Mouse (Mus musculus) lung, postnatal 10 days (tissue): Measurements from ENCODE around the gene Fkbp5.
"Not testable (repeated sequence)": the region's sequence is repeated elsewhere in the genome, so short reads cannot be mapped to it uniquely, and the experiment has no call there.

ENCODE experiments used
- DNase-seq: peaks from one replicate; pipeline ENCODE4 v3.0.0; 2021

The Fkbp5 gene

DNA sequence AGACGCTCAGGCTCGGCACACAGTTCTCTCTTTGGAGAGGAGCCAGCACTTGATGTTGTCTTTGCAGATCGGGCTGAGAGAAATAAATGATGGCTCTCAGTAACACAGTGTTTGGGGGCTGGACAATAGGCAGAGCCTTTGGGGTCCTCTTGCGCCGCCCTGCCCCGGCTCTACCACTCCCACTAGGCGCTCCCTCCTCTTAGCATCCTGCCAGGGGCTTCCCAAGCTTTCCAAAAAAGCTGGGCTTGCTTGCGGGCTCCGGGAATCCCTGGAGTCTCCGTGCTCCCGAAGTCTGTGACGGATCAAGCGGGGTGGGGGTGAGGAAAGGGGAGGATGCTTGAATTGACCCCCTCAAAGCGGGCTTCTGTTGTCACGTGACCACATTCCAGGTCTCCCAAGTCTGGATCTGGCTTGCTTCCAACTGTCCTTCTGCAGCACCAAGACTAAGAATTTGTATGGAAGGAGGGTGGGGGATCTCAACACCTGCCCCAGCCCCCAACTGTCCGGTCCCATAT, at the start of gene Fkbp5:
TSS of gene Fkbp5 (minus strand) at position 87 of the 515 bp plus-strand sequence.
- peak; percentile 90 for DNase-seq

DNA sequence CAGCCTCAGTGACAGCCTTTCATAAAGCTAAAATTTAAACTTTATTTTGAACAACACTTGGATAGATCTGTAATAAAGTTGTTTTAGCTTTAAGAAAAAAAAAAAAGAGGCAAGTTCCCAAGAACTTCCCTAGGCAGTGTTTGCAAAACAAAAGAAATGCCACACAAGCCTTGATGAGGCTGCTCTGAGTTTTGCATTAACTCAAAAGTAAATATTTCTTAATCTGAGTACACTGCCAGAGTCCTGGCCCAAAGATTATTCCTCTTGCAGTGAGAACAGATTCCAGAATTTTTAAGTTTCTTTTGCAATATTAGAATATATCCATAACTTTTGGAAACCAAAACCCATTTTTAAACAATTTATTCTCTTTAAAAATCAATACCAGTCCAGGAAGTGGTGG, 47.9 kb upstream of the Fkbp5 start:
- no peak for DNase-seq

DNA sequence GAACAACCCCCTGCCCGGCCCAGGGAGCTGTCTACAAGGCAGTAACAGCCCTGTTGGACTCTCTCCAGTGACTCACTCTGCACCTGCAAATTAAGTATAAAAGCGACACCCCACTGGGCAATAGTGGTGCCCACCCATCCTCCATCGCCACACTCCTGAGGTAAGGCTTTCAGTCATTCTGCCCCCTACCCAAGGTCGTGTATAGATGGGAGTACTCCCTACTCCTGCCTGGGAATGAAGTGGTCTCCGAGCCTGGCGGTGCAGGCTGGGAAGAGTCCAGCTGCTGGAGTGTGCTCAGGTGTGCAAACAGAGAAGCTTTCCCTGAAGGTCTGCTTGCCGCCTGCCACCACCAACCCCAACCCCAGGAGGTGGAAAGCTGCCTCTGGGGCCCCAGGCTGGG, 44.3 kb upstream of the Fkbp5 start:
- DNase-seq, result no peak

DNA sequence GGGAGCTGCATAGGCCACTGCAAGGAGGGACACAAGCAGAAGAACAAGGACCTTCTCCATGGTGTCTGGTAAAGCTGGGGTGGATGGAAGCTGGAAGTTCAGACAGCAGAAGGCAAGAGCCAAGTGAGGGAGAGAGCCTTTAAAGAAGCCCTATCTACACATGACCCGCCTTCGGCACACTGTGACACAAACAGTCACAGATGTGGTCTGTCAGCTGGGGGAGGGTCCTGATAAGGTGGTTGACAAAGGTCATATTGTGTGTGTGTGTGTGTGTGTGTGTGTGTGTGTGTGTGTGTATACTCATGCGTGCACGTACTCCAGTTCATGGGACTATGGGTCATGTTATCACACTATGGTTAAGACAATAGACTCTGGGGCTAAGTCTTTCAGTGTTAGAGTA, 43.3 kb upstream of the Fkbp5 start, which contains the start of gene Clps:
TSS of gene Clps (minus strand) at position 169 of the 400 bp plus-strand sequence.
- no peak for DNase-seq

DNA sequence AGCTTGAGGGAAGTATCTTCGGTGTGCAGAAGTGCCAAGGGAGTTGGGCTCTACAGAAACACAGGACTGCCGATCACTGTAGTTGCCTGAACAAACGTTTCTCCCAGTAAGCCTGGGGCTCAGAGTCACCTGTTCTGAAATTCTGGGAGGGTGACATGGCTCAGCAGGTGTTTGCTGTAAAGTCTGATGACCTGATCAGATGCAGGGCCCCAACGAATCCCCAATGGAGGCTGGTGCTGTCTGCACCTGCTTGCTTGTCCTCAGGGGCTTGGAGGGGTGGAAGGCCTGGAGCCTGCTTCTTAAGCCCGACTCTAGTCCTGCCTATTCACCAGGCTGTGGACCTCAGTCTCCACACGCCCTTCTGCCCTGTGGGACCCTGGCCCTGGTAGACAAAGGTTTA, 40.4 kb upstream of the Fkbp5 start:
- no peak for DNase-seq

DNA sequence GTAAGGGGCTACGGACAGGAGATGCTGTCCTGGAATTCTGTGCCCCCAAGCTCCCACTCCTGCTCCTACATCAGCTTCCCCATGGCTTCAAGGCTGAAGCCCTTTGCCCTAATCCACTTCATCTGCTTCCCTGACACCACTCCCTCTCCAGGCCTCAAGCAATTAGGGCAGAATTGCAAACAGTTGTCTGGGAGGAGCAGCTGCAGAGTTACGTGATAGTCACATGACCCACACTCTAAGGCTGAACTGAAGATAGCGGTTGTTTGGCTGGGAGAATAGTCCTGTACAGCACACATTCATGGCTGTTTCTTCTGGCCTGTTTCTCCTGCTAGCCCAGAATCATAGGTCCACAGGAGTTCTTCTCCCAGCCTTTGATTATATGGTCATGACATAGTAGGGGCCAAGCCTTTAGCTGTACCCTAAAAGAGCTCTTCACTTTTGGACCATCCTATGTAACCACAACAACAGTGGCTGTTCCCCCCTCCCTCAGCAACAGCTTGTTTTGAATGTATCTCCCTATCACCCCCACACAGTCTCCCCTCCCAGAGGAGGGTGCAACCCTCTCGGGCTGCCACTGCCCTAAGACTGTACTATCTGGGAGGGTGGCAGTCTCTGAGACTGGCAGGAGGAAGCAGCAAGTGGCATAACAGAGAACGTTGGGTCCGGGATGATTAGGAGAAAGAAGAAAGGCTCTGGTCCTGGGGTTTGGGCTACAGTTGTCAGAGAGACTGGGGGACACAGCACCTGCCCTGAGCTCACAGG, 39.5 kb upstream of the Fkbp5 start:
- DNase-seq, result no peak

DNA sequence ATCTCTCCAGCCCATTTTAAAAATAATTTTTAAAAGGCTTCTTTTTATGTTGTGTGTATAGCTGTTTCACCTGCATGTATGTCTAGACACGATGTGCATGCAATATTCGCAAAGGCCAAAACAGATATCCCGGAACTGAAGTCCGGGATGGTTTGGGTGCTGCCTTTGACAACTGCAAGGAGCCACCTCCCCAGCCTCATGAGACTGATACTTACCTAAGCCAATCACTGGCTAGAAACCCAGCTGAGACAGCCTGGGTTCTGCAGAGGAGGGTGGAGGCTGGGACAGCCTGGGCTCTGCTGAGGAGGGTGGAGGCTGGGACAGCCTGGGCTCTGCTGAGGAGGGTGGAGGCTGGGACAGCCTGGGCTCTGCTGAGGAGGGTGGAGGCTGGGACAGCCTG, 36.7 kb upstream of the Fkbp5 start:
- DNase-seq, result not testable (repeated sequence)

DNA sequence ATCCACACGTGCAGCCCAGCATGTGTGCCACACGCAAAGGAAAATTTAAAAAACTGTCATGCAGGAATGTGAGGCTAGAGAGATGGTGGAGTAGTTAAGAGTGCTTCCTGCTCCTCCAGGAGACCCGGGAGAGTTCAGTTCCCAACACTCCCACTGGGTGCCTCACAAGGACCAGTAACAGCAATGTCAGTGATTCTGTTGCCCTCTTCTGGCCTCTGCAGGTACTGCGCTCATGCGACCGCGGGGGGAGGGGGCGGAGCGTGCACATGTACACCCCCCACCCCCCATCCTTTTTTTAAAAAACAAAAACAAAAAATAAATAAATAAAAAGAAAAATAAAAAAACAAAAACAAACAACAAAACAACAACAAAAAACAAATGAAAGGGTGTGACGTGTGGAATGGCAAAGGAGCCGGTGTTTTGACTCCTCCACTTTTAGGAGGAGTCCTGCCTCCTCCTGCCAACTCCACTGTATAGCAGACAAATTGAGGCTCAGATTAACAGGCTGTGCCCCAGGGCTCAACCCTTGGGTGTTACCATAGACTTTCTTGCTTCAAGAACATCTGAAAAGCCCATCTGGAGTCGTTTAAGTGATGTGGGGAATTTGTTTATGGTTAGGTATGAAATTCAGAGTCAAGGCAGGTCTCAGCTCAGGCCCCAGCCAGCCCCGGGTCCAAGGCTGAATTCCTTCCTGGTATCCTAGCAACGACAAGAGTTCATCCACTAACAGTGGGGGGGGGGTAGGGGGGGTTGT, 35.9 kb upstream of the Fkbp5 start:
- peak; percentile 88 for DNase-seq

DNA sequence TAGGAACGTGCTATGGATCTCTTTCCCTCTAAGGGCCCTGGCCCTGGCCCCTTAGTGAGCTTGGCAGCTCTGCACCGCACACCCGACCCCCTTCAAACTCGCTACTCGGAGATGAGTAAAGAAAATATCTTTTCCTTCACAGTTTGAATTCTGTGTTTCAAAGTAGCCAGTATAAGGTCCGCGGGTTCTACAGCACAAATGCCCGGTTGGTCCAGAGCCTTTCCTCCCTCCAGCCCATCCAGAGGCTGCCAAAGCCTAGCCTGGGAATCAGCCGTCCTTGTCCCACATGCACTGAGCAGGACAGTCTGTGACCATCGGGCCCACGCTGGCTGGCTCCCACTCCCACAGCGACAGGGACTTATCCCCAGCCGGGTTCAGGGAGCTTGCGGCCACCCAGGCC, 31.8 kb upstream of the Fkbp5 start, which contains the start of gene Clpsl2:
TSS of gene Clpsl2 (plus strand) at position 301 of the 400 bp plus-strand sequence.
- no peak for DNase-seq

DNA sequence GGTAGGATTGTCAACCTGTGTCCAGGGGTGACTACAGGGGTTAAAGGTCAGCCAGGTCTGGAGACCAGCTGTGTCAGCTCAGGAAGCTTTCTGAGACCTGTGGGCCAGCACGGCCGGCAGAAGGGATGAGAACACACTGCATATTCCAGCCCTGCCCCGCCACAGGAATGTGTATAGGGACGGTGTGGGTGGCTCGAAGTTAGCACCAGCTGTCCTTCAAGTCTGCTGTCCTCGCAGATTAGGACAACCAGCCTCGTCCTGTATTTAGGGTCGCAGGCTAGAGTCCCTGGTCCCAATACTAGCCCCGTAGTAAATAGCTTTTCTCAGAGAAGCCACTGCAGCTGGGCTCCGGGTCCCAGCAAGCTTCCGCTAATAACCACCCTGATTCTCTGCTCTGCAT, 31.2 kb upstream of the Fkbp5 start:
- no peak for DNase-seq

DNA sequence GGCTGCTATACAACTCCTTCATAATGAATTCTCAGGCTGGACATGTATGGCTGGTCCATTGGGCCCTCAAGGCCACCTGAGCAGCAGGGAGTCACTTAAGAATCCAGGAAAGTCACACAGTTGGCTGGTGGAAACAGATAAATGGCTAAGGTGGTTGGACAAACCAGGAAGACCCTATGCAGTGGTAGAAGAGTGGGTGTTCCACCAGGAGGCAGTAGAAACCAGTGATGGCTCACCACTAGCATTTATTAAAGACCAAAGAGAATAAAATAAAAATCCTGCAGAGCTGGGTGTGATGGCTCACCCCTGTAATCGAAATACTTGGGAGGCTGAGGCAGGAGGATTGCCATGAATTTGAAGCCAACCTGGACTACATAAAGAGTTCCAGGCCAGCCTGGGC, 29.6 kb upstream of the Fkbp5 start:
- peak; percentile 37 for DNase-seq

DNA sequence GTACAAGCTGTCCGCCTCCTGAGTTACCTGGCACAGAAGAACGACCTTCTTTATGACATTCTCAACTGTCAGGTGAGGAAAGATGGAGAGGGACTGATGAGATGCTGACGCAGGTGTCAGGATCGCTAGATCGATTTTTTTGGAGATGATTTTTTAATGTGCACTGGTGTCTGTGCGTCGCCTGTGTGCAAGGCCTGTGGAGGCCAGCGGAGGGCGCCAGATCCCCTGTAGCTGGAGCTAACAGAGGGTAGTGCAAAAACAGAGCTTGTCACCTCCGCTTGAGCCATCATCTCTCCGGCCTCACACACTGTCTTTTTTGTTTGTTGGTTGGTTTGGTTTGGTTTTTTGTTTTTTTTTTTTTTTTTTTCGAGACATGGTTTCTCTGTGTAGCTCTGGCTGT, 20.6 kb upstream of the Fkbp5 start:
- DNase-seq, result no peak

DNA sequence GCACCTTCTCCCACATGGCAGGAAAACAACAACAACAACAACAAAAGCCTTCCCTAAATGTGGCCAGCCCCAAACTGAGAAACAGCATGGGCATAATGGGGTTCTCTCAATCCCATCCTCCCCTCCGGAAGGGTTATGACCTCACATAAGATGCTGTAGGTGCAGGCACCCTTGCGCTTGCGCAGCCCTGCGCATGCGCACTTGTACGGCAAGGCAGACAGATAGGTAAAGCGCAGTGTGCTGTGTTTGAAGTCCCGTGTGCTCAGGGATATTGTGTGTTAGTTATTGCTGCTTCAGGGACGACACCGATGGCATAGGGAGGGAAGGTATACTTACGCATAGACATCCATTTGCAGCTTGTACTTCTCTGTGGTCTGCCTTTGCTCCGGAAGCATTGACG, 16.0 kb upstream of the Fkbp5 start:
- no peak for DNase-seq

DNA sequence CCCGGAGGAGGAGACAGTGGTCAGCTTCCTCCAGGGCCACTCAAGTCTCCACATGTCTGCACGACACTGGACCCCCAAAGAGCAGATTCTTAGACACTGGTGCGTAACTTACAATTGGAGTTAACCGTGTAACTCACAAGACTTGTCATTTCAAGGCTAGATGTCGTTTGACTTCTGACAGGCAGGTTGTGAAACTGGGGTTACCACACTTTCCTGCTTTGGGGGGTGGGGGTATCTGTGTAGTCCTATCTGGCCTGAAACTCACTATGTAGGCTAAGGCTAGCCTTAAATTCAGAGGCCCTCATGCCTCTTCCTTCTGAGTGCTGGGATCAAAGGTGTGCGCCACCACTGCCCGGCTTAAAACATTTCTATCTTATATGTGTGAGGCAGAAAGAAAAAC, 15.2 kb upstream of the Fkbp5 start:
- DNase-seq, result no peak

DNA sequence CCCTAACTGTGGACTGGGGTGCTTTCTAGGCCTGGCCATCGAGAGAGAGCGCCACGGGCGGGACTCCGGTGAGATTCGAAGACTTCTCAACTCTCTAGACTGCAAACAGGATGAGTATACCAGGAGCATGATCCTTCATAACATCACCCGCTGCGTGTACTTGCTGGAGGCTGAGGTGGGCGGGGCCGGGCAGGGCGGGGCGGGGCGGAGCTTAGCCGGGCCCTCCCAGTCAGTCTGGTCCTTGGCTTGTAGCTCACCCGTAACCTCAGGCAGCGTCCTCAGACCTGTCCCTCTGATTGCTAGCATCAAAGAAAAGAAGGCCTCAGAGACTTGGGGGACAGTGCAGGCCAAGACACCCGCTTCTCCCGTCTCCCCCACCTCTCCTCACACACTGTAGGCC, 14.6 kb upstream of the Fkbp5 start:
- no peak for DNase-seq

DNA sequence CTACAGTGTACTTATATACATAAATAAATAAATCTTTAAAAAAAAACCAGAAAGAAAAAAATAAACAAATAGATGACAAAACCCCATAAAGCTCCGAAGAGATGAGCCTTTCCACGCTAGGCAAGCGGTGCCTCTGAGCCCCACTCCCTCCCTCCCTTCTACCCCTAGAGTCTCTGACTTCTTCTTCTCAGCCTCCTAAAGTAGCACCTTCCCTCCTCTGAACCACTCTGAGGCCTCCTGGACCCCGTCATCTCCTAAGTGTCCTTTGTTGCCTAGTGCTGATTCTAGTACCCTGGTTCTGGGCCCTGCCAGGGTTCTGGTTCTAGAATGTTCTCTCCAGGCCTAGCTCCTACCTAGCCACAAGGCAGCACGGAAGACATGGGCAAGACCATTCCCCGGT, 13.2 kb upstream of the Fkbp5 start, which contains the start of gene Armc12:
TSS of gene Armc12 (plus strand) at position 301 of the 400 bp plus-strand sequence.
- DNase-seq, result no peak

DNA sequence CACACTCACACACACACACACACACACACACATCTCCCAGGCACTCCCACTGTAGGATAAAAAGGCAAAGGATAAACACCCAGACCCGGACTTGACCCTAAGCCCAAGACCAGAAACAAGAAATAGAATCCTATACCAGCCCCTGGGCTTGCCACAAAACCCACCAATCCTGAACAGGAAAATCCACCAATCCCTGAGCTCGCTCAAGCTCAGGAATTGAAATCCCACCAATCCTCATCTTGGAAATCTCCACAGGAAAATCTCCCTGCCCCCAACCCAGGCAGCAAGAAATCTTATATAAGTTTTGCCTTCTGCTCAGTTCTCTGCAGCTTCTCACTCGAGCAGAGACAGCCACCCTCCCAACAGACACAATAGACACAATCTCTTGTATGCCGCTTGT, 11.8 kb upstream of the Fkbp5 start:
- no peak for DNase-seq

DNA sequence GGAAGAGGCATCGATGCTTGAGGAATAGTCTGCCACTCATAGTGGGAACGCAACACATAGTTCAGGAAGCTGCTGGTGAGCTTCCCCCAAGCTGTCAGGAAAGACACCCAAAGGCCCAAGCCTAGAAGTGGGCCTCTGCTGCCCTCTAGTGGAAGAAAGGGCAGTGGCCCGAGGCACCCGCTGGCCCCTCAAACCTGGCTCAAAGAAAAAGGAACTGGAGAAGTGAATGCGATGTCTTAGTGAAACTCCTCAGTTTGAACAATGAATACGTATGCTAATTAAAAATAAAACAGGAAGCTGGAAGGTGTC, 10.7 kb upstream of the Fkbp5 start:
- peak; percentile 89 for DNase-seq

DNA sequence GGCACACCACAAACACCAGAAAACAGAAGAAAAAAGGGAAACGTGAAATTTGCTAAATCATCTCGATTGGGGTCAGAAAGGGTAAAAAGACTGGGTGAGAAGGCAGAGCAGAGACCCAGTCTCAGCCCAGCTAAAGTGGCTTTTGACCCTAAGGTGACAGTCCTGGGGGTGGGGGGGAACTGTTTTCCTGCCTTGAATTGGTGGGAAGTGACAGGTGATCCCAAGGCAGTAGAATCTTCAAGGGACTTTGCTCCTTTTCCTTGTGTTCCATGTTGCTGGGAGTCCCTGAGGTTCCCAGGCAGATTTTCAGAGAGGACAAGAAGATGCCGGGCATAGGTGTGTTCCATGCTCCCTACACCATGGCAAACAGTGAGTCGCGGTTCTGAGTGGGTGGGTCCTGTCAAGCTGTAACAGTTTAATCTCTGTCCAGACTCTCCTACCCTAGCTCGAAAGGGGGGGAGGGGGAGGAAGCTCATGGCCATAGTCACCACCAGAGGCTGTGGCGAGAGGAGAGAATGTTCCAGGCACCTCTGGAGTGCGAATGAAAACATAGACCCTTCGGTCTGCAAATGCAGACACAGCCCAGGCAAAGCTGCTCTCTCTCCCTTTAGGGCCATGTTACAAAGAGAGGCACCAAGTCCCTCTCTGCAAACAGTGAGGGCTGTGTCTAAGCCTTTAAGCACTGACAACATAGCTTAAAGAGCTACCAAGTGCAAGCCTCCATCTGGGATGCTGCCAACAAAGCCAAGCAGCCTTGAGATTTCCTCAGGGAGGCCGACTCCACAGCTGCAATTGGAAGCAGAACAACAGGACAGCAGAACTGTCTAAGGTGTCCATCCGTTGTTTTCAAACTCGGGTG, 10.1 kb upstream of the Fkbp5 start:
- peak; percentile 40 for DNase-seq

DNA sequence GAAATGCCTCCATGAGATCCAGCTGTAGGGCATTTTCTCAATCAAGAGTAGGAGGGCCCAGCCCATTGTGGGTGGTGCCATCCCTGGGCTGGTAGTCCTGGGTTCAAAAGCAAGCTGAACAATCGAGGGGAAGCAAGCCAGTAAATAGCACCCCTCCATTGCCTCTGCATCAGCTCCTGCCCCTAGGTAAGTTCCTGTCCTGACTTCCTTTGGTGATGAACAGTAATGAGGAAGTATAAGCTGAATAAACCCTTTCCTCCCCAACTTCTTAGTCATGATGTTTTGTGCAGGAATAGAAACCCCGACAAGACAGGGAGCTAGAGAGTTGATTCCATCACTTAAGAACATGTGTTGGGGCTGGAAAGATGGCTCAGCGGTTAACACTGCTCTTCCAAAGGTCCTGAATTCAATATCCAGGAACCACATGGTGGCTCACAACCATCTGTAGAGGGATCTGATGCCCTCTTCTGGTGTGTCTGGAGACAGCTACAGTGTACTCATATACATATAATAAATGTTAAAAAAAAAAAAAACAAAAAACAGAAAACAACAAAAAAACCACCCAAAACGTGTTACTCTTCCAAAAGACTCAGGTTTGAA, 7.6 kb upstream of the Fkbp5 start:
- no peak for DNase-seq

DNA sequence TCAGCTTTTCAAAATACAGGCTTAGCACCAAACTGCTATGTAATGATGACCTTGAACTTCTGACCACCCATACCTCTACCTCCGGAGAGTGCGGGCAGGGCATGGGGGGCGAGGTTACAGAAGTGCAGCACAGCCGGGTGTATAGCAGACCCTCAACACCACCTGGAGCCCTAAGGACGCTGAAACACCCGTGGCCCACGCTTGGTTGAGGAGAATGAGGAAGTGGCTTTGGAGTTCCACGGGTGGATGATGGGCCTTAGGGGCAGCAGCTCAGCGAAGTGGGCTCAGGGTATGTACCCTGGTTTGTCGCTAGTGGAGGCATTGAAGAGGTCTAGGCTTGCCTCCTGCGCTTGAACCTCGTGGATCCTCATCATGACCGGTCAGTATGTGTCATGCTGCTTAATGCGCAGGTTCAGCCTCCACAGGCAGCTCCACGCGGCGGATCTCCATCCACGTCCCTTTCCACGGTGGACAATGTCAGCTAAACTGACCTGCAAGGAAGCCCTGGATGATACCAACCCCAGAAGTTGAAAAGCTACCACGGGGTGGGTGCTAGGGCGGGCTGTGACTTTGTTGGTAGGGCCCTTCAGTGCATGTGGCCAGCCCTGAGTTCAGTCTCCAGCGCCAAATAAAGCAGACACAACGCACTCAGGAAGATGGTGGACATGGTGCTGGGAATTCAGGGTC, 6.8 kb upstream of the Fkbp5 start:
- no peak for DNase-seq

DNA sequence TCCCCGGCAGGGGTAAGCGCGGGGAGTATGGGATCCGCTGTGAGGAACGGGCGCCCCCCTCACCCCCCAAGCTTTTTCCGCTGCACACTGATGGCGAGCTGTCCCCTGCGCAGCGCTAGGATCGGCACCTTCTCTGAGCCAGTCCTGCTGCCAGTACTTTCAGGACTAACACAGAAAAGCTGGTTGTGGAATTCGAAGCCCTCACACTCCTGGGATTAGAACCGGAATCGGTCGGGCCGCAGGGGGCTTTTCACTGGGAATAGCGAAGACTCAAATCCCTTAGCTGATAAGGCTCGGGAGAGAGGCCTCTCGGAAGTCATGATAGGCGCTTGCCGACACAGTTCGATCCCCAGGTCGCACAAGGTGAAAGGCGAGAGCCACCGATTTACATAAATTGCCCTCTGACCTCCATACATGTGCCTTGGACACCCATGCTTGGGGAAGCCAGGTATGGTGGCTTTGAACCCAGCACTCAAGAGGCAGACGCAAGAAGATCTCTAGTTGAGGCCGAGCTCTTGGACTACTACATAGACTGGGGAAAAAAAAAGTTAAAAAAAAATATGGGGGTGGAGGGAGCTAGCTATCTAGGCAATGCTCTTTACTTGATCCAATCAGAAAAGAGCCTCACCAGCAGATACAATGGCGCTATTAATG, 6.2 kb upstream of the Fkbp5 start:
- no peak for DNase-seq
